20 mouse cellular contexts compared by ENCODE assay signal in genomic region chr1:97760598-97760997, GRCm38 (mm10). TPM values are rescaled to one million over a fixed set of nuclear protein-coding genes. Genes with fewer than 3 reads are reported as not detected.
DNase-seq lines count a peak whose midpoint lies in the region; ATAC-seq and TF ChIP-seq lines count a peak whose summit lies in the region.
"Had no signal": no experiment of that assay in that cellular context is flagged by ENCODE, and none has a peak within 500 bp of the region (broad histone marks: within the 10 kb centered on the region; RNA-seq: fewer than 3 reads in every experiment).

No protein-coding gene starts in this region.

- H3K9me3 ChIP-seq in heart, embryonic 11.5 days (replicated peaks; ENCODE audit: control insufficient read depth, low read length), result no peaks in the 10 kb centered on the region
- H3K9me3 ChIP-seq: forebrain, embryonic 10.5 days; limb, embryonic 13.5 days had no signal

- no peak overlapping the region for H3K9ac ChIP-seq in heart, embryonic 11.5 days (ENCODE audit: low read depth, low read length)
- H3K9ac ChIP-seq: hindbrain, embryonic 14.5 days; limb, embryonic 13.5 days; liver, embryonic 14.5 days had no signal

- H3K36me3 ChIP-seq in kidney, adult 2 months (ENCODE audit: control insufficient read depth, insufficient read depth, low read length), result no peaks in the 10 kb centered on the region; the same call in 1 of the 2 replicates
- H3K36me3 ChIP-seq in heart, embryonic 11.5 days (ENCODE audit: control insufficient read depth, insufficient read depth, low read length), result 0 out of 2 replicates have a peak, but pooled peaks cover 2% of the 10 kb centered on the region

- H3K4me3 ChIP-seq in kidney, adult 2 months (ENCODE audit: insufficient read depth, low read depth, low read length), result no peak overlapping the region
- no peak overlapping the region for H3K4me3 ChIP-seq in heart, embryonic 11.5 days (ENCODE audit: low read depth, low read length)
- H3K4me3 ChIP-seq: forebrain, embryonic 10.5 days; limb, embryonic 13.5 days had no signal

- H3K27ac ChIP-seq in kidney, adult 2 months (ENCODE audit: insufficient read depth, low read depth, low read length), result 0 out of 2 replicates have a peak overlapping the region, but pooled peaks have one; percentile 31
- H3K27ac ChIP-seq in heart, embryonic 11.5 days (ENCODE audit: low read depth, low read length), result 0 out of 2 replicates have a peak overlapping the region, but pooled peaks have one; percentile 59
- H3K27ac ChIP-seq: forebrain, embryonic 10.5 days; hindbrain, embryonic 14.5 days; limb, embryonic 13.5 days; liver, embryonic 14.5 days; stomach, postnatal 0 days had no signal

- WGBS in kidney, adult 2 months, result 73% methylated on average over 7 of the region's 7 CpGs
- WGBS in heart, embryonic 11.5 days (ENCODE audit: insufficient replicate concordance), result 32% methylated on average over 7 of the region's 7 CpGs

- intact Hi-C loops in heart, postnatal 10 days (cut with DNase I), result loop anchor here (5.0 kb wide), 1 partner anchor 37 kb away; no protein-coding TSS in a partner anchor

- peak; percentile 31; the same call in 1 of the 2 replicates for ATAC-seq in heart, embryonic 11.5 days (replicated peaks; ENCODE audit: insufficient number of reproducible peaks, low FRiP score, low TSS enrichment)

- H3K27me3 ChIP-seq in kidney, adult 2 months (replicated peaks; ENCODE audit: control insufficient read depth, insufficient read depth, low read length), result no peaks in the 10 kb centered on the region
- no peaks in the 10 kb centered on the region for H3K27me3 ChIP-seq in heart, embryonic 11.5 days (ENCODE audit: control insufficient read depth, insufficient read depth, low read length)
- H3K27me3 ChIP-seq: limb, embryonic 13.5 days; Patski had no signal

- peak overlapping the region; percentile 29; the same call in 1 of the 2 replicates for H3K4me2 ChIP-seq in heart, embryonic 11.5 days
- H3K4me2 ChIP-seq: hindbrain, embryonic 14.5 days; limb, embryonic 13.5 days had no signal

- TF ChIP-seq POLR2A in kidney, adult 2 months (IDR thresholded peaks at IDR 0.05; ENCODE audit: low read depth, low read length), result no peak

- DNase-seq in kidney, adult 2 months, result no peak
- no peak for DNase-seq in kidney, adult 11 months
- peak; percentile 18 for DNase-seq in ZHBTc4 (ENCODE audit: low read depth, low spot score)
- peak; percentile 50 to 58 for DNase-seq in heart, postnatal 10 days
- no peak for DNase-seq in spleen, postnatal 14 days (ENCODE audit: low spot score in 2 of 2)
- DNase-seq in adrenal gland, postnatal 4 days (ENCODE audit: low spot score in 2 of 2), result no peak
- DNase-seq: adrenal gland, postnatal 14 days; cerebellum, adult 11-12 months; cerebellum, postnatal 36 days; gastrocnemius, postnatal 14 days; midbrain, embryonic 14.5 days; retina, postnatal 1 day; right cerebral cortex, postnatal 4 days had no signal

- no peak for TF ChIP-seq CTCF in kidney, adult 2 months (conservative IDR thresholded peaks at IDR 0.05; ENCODE audit: insufficient read depth, insufficient read length, low read depth, low read length)

- no peaks in the 10 kb centered on the region; the same call in 1 of the 2 replicates for H3K4me1 ChIP-seq in kidney, adult 2 months (ENCODE audit: control insufficient read depth, insufficient read depth, low read length)
- H3K4me1 ChIP-seq in heart, embryonic 11.5 days (ENCODE audit: control insufficient read depth, insufficient read depth, low read length), result peaks cover 3% of the 10 kb centered on the region; the same call in 1 of the 2 replicates
- H3K4me1 ChIP-seq: forebrain, embryonic 10.5 days; limb, embryonic 13.5 days had no signal

RNA-seq across cellular contexts. Expression of gene Gin1, which starts 9.4 kb away (rescaled TPM):
- 2.9 TPM in 2 replicates for polyA plus RNA-seq in kidney, adult 2 months (2012; rRNA removed)
- polyA plus RNA-seq in heart, embryonic 11.5 days (2014; fragmentation: Nextera tagmentation; extraction: Ambion mirVana), result 12.5 and 16.7 TPM in 2 replicates
- 10 to 100 TPM in 1 of 2 experiments, 1 to 10 TPM in 1; 9.1 to 10.1 TPM for total RNA-seq in heart, postnatal 10 days (2021)
- 10 to 100 TPM; 13.3 to 16.8 TPM for total RNA-seq in adrenal gland, postnatal 4 days (2021)

RNA-seq across cellular contexts. Expression of gene Ppip5k2, which starts 9.6 kb away (rescaled TPM):
- polyA plus RNA-seq in kidney, adult 2 months (2012; rRNA removed), result 3.7 and 4.0 TPM in 2 replicates
- 33.2 and 37.4 TPM in 2 replicates for polyA plus RNA-seq in heart, embryonic 11.5 days (2014; fragmentation: Nextera tagmentation; extraction: Ambion mirVana)
- 10 to 100 TPM; 72.2 to 91.8 TPM for total RNA-seq in heart, postnatal 10 days (2021)
- 10 to 100 TPM; 25.4 to 32.5 TPM for total RNA-seq in adrenal gland, postnatal 4 days (2021)

Comparison
In these comparisons a context has a peak if more than half of its experiments do, and no peak if none do; other contexts are left out.
1. DNase-seq: peak in ZHBTc4 (single experiment) and heart, postnatal 10 days (2 of 2); none in kidney, adult 2 months (single experiment), kidney, adult 11 months (single experiment), spleen, postnatal 14 days (0 of 2) and adrenal gland, postnatal 4 days (0 of 2).